Mouse (Mus musculus) embryonic facial prominence, embryonic 11.5 days (tissue): ENCODE results near the gene Ubac2. TPM values are rescaled to one million over a fixed set of nuclear protein-coding genes. Genes with fewer than 3 reads are reported as not detected.

Source experiments
- ATAC-seq: fragments of 200-750 bp; cut with Nextera tagmentation; replicated peaks from 2 replicates; pipeline ENCODE4 v1.8.0; 2017; ENCODE audit warnings: low read depth; ENCODE audit not compliant: insufficient number of reproducible peaks, low FRiP score, low TSS enrichment
- DNase-seq: peaks from one replicate; pipeline ENCODE4 v3.0.0-alpha.2; 2015; ENCODE audit warnings: low spot score
- H3K27ac ChIP-seq: fragments of 300-500 bp; sonication (generic); replicated peaks from 2 replicates; pipeline ENCODE4 v1.5.1; 2014; ENCODE audit warnings: mild to moderate bottlenecking, low read depth, low read length, control low read depth
- H3K27me3 ChIP-seq: fragments of 300-500 bp; sonication (generic); 2 replicates; pipeline ENCODE4 v1.6.1; 2014; ENCODE audit warnings: mild to moderate bottlenecking, low read length, moderate library complexity, mixed read lengths; ENCODE audit not compliant: control insufficient read depth, insufficient read depth
- H3K36me3 ChIP-seq: fragments of 300-500 bp; sonication (generic); replicated peaks from 2 replicates; pipeline ENCODE4 v1.6.1; 2014; ENCODE audit warnings: low read depth, mild to moderate bottlenecking, low read length, moderate library complexity, mixed read lengths; ENCODE audit not compliant: control insufficient read depth, insufficient read depth
- H3K4me1 ChIP-seq: fragments of 300-500 bp; sonication (generic); 2 replicates; pipeline ENCODE4 v1.6.1; 2014; ENCODE audit warnings: low read length, mixed read lengths; ENCODE audit not compliant: control insufficient read depth, insufficient read depth
- H3K4me2 ChIP-seq: fragments of 300-500 bp; sonication (generic); 2 replicates; pipeline ENCODE4 v1.6.1; 2014; ENCODE audit warnings: low read depth, mild to moderate bottlenecking, control low read depth, low read length, moderate library complexity
- H3K4me3 ChIP-seq: fragments of 300-500 bp; sonication (generic); 2 replicates; pipeline ENCODE4 v1.5.1; 2014; ENCODE audit warnings: low read depth, low read length, control low read depth
- H3K9ac ChIP-seq: fragments of 300-500 bp; sonication (generic); replicated peaks from 2 replicates; pipeline ENCODE4 v1.6.1; 2014; ENCODE audit warnings: mild to moderate bottlenecking, control low read depth, low read length
- H3K9me3 ChIP-seq: fragments of 300-500 bp; sonication (generic); replicated peaks from 2 replicates; pipeline ENCODE4 v1.6.1; 2016; ENCODE audit warnings: mild to moderate bottlenecking, low read length, inconsistent platforms, mixed read lengths; ENCODE audit not compliant: control insufficient read depth
- WGBS: fragments of 180-500 bp; shearing (Covaris S2); extraction: QIAGEN DNeasy Blood & Tissue Kit; methylation state at CpG from one replicate; pipeline ENCODE4 v1.1.7; 2014; 5-methylcytosine and 5-hydroxymethylcytosine counted together
- polyA plus RNA-seq: library from polyadenylated mRNA; unstranded; fragments of >200 nt; fragmentation: Nextera tagmentation; extraction: Ambion mirVana; gene quantifications from 2 replicates; pipeline ENCODE4 v1.2.1, GENCODE M21; 2014

Gene Ubac2
- polyA plus RNA-seq, 1 experiment from 2014 or later, result 71.9 TPM

GRCm38 (mm10) chr14:121906992-121907681, 28.7 kb downstream of the Ubac2 start:
- no peak overlapping the region for H3K9ac ChIP-seq
- no peak for ATAC-seq
- H3K4me1 ChIP-seq, result no peaks in the 10 kb centered on the region
- H3K9me3 ChIP-seq, result no peaks in the 10 kb centered on the region
- H3K27ac ChIP-seq, result no peak overlapping the region
- H3K4me3 ChIP-seq, result no peak overlapping the region
- H3K36me3 ChIP-seq, result no peaks in the 10 kb centered on the region; the same call in 1 of the 2 replicates
- no peak overlapping the region for H3K4me2 ChIP-seq
- WGBS, result 86% methylated on average over 11 of the region's 11 CpGs
- DNase-seq, result no peak
- H3K27me3 ChIP-seq, result no peaks in the 10 kb centered on the region

GRCm38 (mm10) chr14:121909868-121910267, 31.4 kb downstream of the Ubac2 start:
- DNase-seq (no peak), ATAC-seq (no peak)
- Histone ChIP-seq H3K9me3 (no peaks in the 10 kb centered on the region), H3K4me2 (no peak overlapping the region), H3K9ac (no peak overlapping the region), H3K27ac (no peak overlapping the region), H3K4me1 (no peaks in the 10 kb centered on the region), H3K36me3 (no peaks in the 10 kb centered on the region; the same call in 1 of the 2 replicates), H3K27me3 (no peaks in the 10 kb centered on the region), H3K4me3 (no peak overlapping the region)
- WGBS, result 95% methylated on average over 6 of the region's 6 CpGs

GRCm38 (mm10) chr14:121912501-121912900, 34.1 kb downstream of the Ubac2 start:
- no peak overlapping the region for H3K4me3 ChIP-seq
- WGBS, result 91% methylated on average over 7 of the region's 7 CpGs
- no peak for ATAC-seq
- no peaks in the 10 kb centered on the region for H3K27me3 ChIP-seq
- H3K9ac ChIP-seq, result no peak overlapping the region
- H3K4me1 ChIP-seq, result no peaks in the 10 kb centered on the region
- H3K9me3 ChIP-seq, result no peaks in the 10 kb centered on the region
- H3K27ac ChIP-seq, result no peak overlapping the region
- no peak for DNase-seq
- H3K4me2 ChIP-seq, result no peak overlapping the region
- no peaks in the 10 kb centered on the region; the same call in 1 of the 2 replicates for H3K36me3 ChIP-seq

- Histone ChIP-seq H3K4me3 (no peak overlapping the region), H3K36me3 (no peaks in the 10 kb centered on the region; the same call in 1 of the 2 replicates), H3K4me1 (no peaks in the 10 kb centered on the region), H3K9ac (no peak overlapping the region), H3K27ac (no peak overlapping the region), H3K27me3 (no peaks in the 10 kb centered on the region), H3K4me2 (no peak overlapping the region), H3K9me3 (no peaks in the 10 kb centered on the region)
- WGBS, result 90% methylated on average over 5 of the region's 5 CpGs
- ATAC-seq (no peak), DNase-seq (no peak)
Measured at GRCm38 (mm10) chr14:121915143-121915542, 36.7 kb downstream of the Ubac2 start.

GRCm38 (mm10) chr14:121915621-121916020, 37.2 kb downstream of the Ubac2 start, which contains the start of gene Gpr18:
Gpr18 (minus strand) TSS chr14:121915781.
- WGBS, result 70% methylated on average over 8 of the region's 8 CpGs
- no peaks in the 10 kb centered on the region; the same call in 1 of the 2 replicates for H3K36me3 ChIP-seq
- no peak within 1 kb of the TSS for H3K4me2 ChIP-seq

GRCm38 (mm10) chr14:121916311-121917094, 38.1 kb downstream of the Ubac2 start:
- H3K27ac ChIP-seq, result no peak overlapping the region
- ATAC-seq, result no peak
- no peak overlapping the region for H3K4me2 ChIP-seq
- H3K4me1 ChIP-seq, result no peaks in the 10 kb centered on the region
- H3K9ac ChIP-seq, result no peak overlapping the region
- 90% methylated on average over 6 of the region's 6 CpGs for WGBS
- H3K4me3 ChIP-seq, result no peak overlapping the region
- H3K27me3 ChIP-seq, result no peaks in the 10 kb centered on the region
- H3K9me3 ChIP-seq, result no peaks in the 10 kb centered on the region
- no peaks in the 10 kb centered on the region; the same call in 1 of the 2 replicates for H3K36me3 ChIP-seq
- DNase-seq, result no peak

More at GRCm38 (mm10) chr14:121915621-121916020, 37.2 kb downstream of the Ubac2 start, which contains the start of gene Gpr18:
- ATAC-seq (no peak), DNase-seq (no peak)
- Histone ChIP-seq H3K9ac (no peak within 1 kb of the TSS), H3K4me1 (no peaks in the 10 kb centered on the region), H3K27me3 (no peaks in the 10 kb centered on the region), H3K9me3 (no peaks in the 10 kb centered on the region), H3K4me3 (no peak within 1 kb of the TSS), H3K27ac (no peak within 1 kb of the TSS)

- no peak overlapping the region for H3K9ac ChIP-seq
- ATAC-seq, result no peak
- no peak overlapping the region for H3K4me3 ChIP-seq
- no peak overlapping the region for H3K4me2 ChIP-seq
- no peaks in the 10 kb centered on the region for H3K4me1 ChIP-seq
- no peak overlapping the region for H3K27ac ChIP-seq
- no peaks in the 10 kb centered on the region for H3K9me3 ChIP-seq
- H3K27me3 ChIP-seq, result no peaks in the 10 kb centered on the region
- WGBS, result 80% methylated on average over 3 of the region's 3 CpGs
- no peak for DNase-seq
- no peaks in the 10 kb centered on the region for H3K36me3 ChIP-seq
Measured at GRCm38 (mm10) chr14:121918266-121918665, 39.8 kb downstream of the Ubac2 start.

GRCm38 (mm10) chr14:121919752-121920151, 41.3 kb downstream of the Ubac2 start:
- DNase-seq, result peak; percentile 43
- no peaks in the 10 kb centered on the region for H3K9me3 ChIP-seq
- WGBS, result 41% methylated on average over 3 of the region's 3 CpGs
- H3K27ac ChIP-seq, result no peak overlapping the region
- H3K36me3 ChIP-seq, result no peaks in the 10 kb centered on the region
- no peaks in the 10 kb centered on the region for H3K27me3 ChIP-seq
- ATAC-seq, result no peak
- no peak overlapping the region for H3K4me3 ChIP-seq
- H3K9ac ChIP-seq, result no peak overlapping the region
- no peak overlapping the region for H3K4me2 ChIP-seq
- H3K4me1 ChIP-seq, result no peaks in the 10 kb centered on the region
